Mouse (Mus musculus) limb, embryonic 14.5 days (tissue): ENCODE data around the gene Fabp2. TPM values are rescaled to one million over a fixed set of nuclear protein-coding genes. Genes with fewer than 3 reads are reported as not detected.

Source experiments
- ATAC-seq: fragments of 200-750 bp; cut with Nextera tagmentation; 2 replicates; pipeline ENCODE4 v1.8.0; 2017; ENCODE audit warnings: low read depth, moderate number of reproducible peaks, moderate TSS enrichment; ENCODE audit not compliant: low FRiP score
- DNase-seq: peaks from one replicate; pipeline ENCODE4 v3.0.0-alpha.2; 2015; ENCODE audit warnings: low spot score
- H3K27ac ChIP-seq: fragments of 300-500 bp; sonication (generic); replicated peaks from 2 replicates; pipeline ENCODE4 v1.5.1; 2014; ENCODE audit warnings: low read depth, mild to moderate bottlenecking, low read length, moderate library complexity, mixed read lengths
- H3K27me3 ChIP-seq: fragments of 300-500 bp; sonication (generic); 2 replicates; pipeline ENCODE4 v1.6.1; 2014; ENCODE audit warnings: low read length, mixed read lengths; ENCODE audit not compliant: control insufficient read depth, insufficient read depth
- H3K36me3 ChIP-seq: fragments of 300-500 bp; sonication (generic); 2 replicates; pipeline ENCODE4 v1.6.1; 2014; ENCODE audit warnings: mild to moderate bottlenecking, low read length, moderate library complexity, mixed read lengths; ENCODE audit not compliant: control insufficient read depth, insufficient read depth
- H3K4me1 ChIP-seq: fragments of 300-500 bp; sonication (generic); 2 replicates; pipeline ENCODE4 v1.6.1; 2014; ENCODE audit warnings: antibody characterized with exemption, low read length, mixed read lengths; ENCODE audit not compliant: control insufficient read depth, insufficient read depth
- H3K4me2 ChIP-seq: fragments of 300-500 bp; sonication (generic); replicated peaks from 2 replicates; pipeline ENCODE4 v1.6.1; 2014; ENCODE audit warnings: low read depth, mild to moderate bottlenecking, low read length, moderate library complexity; ENCODE audit not compliant: severe bottlenecking
- H3K4me3 ChIP-seq: fragments of 300-500 bp; sonication (generic); replicated peaks from 2 replicates; pipeline ENCODE4 v1.5.1; 2014; ENCODE audit warnings: low read length
- H3K9ac ChIP-seq: fragments of 300-500 bp; sonication (generic); 2 replicates; pipeline ENCODE4 v1.6.1; 2014; ENCODE audit warnings: mild to moderate bottlenecking, low read depth, low read length, moderate library complexity; ENCODE audit not compliant: severe bottlenecking
- H3K9me3 ChIP-seq: fragments of 300-500 bp; sonication (generic); 2 replicates; pipeline ENCODE4 v1.6.1; 2016; ENCODE audit warnings: low read length; ENCODE audit not compliant: control insufficient read depth
- POLR2A ChIP-seq: fragments of 200-500 bp; IDR thresholded peaks from 2 replicates; pipeline ENCODE4 v1.8.0; 2012; ENCODE audit warnings: inconsistent platforms, mild to moderate bottlenecking, moderate library complexity, borderline replicate concordance; ENCODE audit not compliant: insufficient read depth, insufficient read length; ENCODE audit errors: extremely low read depth
- WGBS: fragments of 180-500 bp; shearing (Covaris S2); extraction: QIAGEN DNeasy Blood & Tissue Kit; methylation state at CpG from one replicate; pipeline ENCODE4 v1.1.7; 2014; 5-methylcytosine and 5-hydroxymethylcytosine counted together
- polyA plus RNA-seq, 2 experiments: library from polyadenylated mRNA; depleted of rRNA in 1 of 2; stranded (reverse) in 1 of 2; unstranded in 1 of 2; fragments of >200 nt; fragmentation: Nextera tagmentation in 1 of 2; extraction: Ambion mirVana in 1 of 2; gene quantifications; 2 replicates each; pipeline versions ENCODE4 v1.2.1 to v1.2.3; 2012 to 2014

Gene Fabp2
- polyA plus RNA-seq, 2 experiments: not detected

- Histone ChIP-seq H3K27ac (no peak overlapping the region), H3K27me3 (no peaks in the 10 kb centered on the region), H3K4me2 (no peak overlapping the region), H3K36me3 (peaks cover 6% of the 10 kb centered on the region; the same call in 1 of the 2 replicates), H3K4me3 (no peak overlapping the region), H3K9ac (no peak overlapping the region), H3K4me1 (no peaks in the 10 kb centered on the region), H3K9me3 (no peaks in the 10 kb centered on the region)
- TF ChIP-seq POLR2A: no peak
- 80% methylated on average over 6 of the region's 6 CpGs for WGBS
- ATAC-seq (no peak), DNase-seq (no peak)
Observed at GRCm38 (mm10) chr3:122943387-122943890, 48.6 kb downstream of the Fabp2 start.

Other genes with a start within 250 kb of the Fabp2 start
- 5.8 and 6.2 TPM in 2 replicates for gene Pde5a, start 166.1 kb upstream of the Fabp2 start, polyA plus RNA-seq (2012; rRNA removed)
- 4.9 and 5.0 TPM in 2 replicates for gene Pde5a, start 166.1 kb upstream of the Fabp2 start, polyA plus RNA-seq (2014; fragmentation: Nextera tagmentation; extraction: Ambion mirVana)
- not detected in 2 replicates for gene Gm10959, start 24.3 kb downstream of the Fabp2 start, polyA plus RNA-seq (2012; rRNA removed)
- gene Gm10959, start 24.3 kb downstream of the Fabp2 start, polyA plus RNA-seq (2014; fragmentation: Nextera tagmentation; extraction: Ambion mirVana): not detected in 2 replicates
- 41.7 and 48.0 TPM in 2 replicates for gene 1810037I17Rik, start 29.1 kb downstream of the Fabp2 start, polyA plus RNA-seq (2012; rRNA removed)
- gene 1810037I17Rik, start 29.1 kb downstream of the Fabp2 start, polyA plus RNA-seq (2014; fragmentation: Nextera tagmentation; extraction: Ambion mirVana): 90.1 and 97.7 TPM in 2 replicates
- gene Usp53, start 89.4 kb downstream of the Fabp2 start, polyA plus RNA-seq (2012; rRNA removed): 2.4 and 2.8 TPM in 2 replicates
- 7.9 and 8.1 TPM in 2 replicates for gene Usp53, start 89.4 kb downstream of the Fabp2 start, polyA plus RNA-seq (2014; fragmentation: Nextera tagmentation; extraction: Ambion mirVana)
- 13.9 and 20.2 TPM in 2 replicates for gene Myoz2, start 139.9 kb downstream of the Fabp2 start, polyA plus RNA-seq (2012; rRNA removed)
- 20.2 and 34.6 TPM in 2 replicates for gene Myoz2, start 139.9 kb downstream of the Fabp2 start, polyA plus RNA-seq (2014; fragmentation: Nextera tagmentation; extraction: Ambion mirVana)